Mouse (Mus musculus) retina, postnatal 7 days (tissue): ENCODE results near the gene Kat6b.

Experiments used
- DNase-seq: peaks from one replicate; pipeline ENCODE4 v3.0.0-alpha.2; 2012; ENCODE audit warnings: low read depth, low spot score

Kat6b gene

DNA sequence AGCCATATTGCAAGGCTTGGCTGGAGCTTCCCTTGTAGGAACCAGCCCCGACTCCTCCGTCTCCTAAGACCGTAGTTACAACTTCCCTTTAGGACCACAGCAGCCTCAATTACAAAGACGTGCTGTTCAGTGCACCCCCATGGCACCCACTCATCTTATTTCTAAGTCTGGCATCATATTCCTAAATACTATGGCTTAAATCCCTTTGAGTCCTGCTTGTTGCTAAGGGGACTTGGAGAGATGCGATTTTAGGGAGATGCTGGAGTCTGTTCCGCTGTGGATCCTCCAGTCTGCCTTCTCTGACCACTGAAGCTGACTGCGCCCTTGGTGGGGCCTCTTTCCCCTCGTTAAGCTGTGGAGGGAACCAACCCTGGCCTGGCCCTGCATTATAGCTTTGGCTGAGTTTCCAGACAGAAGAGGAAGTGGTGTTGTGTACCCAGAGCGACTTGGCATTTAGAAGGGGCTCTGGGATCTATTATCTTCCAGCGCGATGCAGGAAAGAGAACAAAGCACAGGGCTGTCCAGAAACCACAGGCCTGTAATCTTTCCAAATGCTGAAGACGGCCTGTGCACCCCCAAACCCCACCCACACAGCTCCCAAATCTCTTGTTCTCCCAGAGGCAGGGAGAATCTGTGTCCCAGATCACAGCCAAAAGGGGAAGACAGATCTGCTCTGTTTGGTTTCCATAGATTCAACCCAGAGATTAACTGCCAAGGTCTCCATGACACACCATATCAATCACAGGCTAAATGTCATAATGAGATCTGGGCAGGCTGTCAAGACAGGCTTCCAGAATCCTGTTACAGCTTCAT, 225.7 kb downstream of the Kat6b start:
- no peak for DNase-seq

DNA sequence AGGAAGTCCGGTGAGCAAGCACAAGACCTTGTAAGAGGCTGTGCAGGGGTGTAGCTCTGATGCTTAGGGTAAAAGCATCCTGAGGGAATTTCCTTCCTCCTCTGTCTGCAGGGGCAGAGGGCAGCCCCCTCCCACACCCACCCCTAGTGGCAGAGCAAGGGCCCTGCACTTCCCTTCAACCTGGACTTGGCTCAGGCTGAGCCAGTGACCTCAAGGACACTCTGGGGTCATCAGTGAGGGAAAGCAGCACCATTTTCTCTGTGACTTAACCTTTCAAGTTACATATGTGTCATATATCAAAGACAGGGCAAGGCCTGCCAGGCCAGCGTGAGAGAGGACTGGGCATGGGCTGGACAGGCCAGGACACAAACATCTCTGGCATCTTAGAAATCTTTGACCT, 228.3 kb downstream of the Kat6b start:
- DNase-seq: no peak

DNA sequence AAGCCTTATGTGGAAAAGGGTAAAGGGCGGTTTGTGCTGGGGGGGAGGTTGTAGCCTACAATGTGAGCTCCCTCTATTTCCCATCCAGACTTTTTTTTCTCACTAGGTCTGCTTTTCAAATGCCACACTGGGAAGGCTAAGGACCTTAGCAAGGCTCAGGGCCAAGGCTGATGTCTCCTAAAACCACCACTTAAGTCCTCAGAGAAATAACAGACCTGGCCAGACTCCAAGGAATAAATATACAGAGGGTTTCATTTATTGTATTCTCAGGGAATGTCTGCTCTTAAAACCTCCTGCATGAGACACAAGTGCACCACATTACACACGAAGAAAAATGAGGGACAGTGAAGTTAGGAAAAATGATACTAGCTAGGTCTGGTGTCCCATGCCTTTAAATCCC, 230.0 kb downstream of the Kat6b start:
- DNase-seq: no peak

DNA sequence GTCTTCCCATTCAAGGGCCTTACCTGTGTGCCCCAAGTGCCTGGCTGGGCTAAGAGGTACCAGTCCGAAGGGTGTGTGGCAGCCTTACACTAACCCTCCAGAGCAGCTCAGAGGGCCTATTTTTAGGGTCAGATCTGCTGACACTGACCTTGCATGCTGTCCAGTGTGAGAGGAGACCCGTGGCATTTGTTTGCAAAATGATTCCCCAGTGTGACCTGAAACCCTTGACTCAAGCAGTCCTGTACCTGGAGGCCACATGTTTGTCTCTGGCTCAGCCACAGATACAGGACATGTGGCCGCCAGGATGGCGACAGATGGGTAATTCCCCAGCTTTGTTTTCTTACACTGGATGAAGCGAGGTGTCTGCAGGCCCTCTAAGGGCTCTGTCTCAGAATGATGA, 233.3 kb downstream of the Kat6b start, which contains the start of gene Dupd1:
Gene Dupd1, minus strand, starts transcription at position 91 of the 400 bp plus-strand sequence.
- DNase-seq: no peak

DNA sequence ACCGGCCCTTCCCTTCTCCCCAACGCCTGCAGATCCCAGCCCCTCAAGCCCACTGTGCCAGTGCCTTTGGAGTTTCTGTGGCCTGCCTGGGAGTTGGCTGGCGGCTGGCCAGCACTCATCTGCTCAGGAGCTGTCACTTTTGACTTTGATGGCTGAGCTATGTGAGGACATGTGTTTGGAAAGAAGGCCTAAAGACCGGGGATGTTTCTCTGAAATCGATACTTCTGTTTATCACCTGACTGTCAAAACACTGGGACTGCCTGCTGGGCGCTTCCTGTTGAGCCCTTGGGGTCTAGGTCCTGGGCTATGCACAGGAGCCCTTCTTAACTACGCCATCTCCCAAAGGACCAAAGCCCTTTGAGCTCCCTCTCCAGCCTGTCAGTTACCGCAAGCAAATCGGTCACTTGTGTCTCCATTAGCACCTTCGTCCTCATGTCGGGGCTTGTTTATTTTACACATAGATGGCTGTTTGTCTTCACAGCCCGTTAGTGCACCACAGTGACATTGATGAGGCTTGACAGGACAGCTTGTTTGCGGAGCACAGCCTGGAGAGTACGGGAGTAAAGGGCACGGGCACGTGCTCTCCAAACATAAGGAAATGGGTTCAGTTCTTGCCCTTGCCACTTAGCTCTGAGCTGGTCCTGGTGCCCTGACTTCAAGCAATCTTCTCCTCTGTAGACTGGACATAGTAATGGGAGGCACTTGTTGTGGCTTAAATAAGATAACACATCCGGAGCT, 238.6 kb downstream of the Kat6b start:
- no peak for DNase-seq

DNA sequence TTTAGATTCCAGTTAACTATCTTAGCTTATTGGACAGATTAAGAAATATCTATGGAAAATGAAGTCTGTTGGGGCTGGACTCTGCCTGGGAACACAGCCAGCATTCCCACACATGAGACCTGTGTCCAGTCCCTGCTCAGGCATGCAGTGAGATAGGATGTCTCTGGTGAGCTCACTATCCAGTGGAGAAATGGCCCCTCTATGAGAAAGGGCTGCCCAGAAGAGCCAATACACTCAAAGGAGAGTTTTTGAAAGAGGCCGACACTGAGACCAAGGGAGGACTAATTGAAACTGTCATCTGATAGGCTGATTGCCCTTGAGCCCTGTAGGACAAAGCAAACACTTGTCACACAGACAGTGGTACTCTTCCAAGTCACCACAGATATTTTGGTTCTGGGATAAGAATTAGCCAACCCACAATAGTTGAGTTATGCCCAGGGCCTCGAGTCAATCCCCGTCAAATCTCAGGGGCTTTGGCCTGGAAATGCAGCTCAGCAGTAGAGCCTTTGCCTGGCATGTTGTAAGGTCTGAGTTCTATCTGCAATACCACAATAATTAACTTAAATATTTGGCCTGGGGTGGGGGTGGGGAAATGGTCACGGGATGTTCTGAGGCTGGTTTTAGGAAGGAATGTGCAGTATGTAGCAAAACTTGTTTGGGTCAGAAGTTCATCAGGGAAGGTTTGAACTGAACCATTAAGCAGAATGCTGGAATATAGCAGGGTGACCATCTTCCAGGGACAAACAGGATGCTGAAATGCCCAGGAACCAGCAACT, 239.4 kb downstream of the Kat6b start:
- DNase-seq: no peak
